Mouse (Mus musculus) ES-E14 (cell line): ENCODE results near the gene Rasgef1b. TPM values are rescaled to one million over a fixed set of nuclear protein-coding genes. Genes with fewer than 3 reads are reported as not detected.

Experiments used
- DNase-seq: peaks from one replicate; pipeline ENCODE4 v3.0.0-alpha.2; 2013; ENCODE audit warnings: low read depth, low spot score
- H3K27ac ChIP-seq: 2 replicates; pipeline ENCODE4 v1.5.1; 2012; ENCODE audit warnings: low read depth, mild to moderate bottlenecking, low read length, moderate library complexity, mixed read lengths; ENCODE audit not compliant: poor library complexity, insufficient read depth, severe bottlenecking
- H3K36me3 ChIP-seq: 2 replicates; pipeline ENCODE4 v1.6.1; 2012; ENCODE audit warnings: mild to moderate bottlenecking, low read length, moderate library complexity, mixed read lengths; ENCODE audit not compliant: control insufficient read depth, poor library complexity, insufficient read depth, severe bottlenecking
- H3K4me1 ChIP-seq, 2 experiments: fragments of 150-350 bp in 1 of 2; sonication (generic) in 1 of 2; 2 replicates each; pipeline ENCODE4 v1.6.1; 2012; ENCODE audit warnings: low read length in 2 of 2, mild to moderate bottlenecking in 1 of 2, mixed read lengths in 1 of 2; ENCODE audit not compliant: control insufficient read depth in 2 of 2, insufficient read depth in 2 of 2, poor library complexity in 1 of 2
- H3K4me3 ChIP-seq, 2 experiments: fragments of 150-350 bp in 1 of 2; sonication (generic) in 1 of 2; 2 replicates each; pipeline ENCODE4 v1.5.1; 2012; ENCODE audit warnings: low read length in 2 of 2, low read depth in 1 of 2, mild to moderate bottlenecking in 1 of 2, mixed read lengths in 1 of 2; ENCODE audit not compliant: insufficient read depth in 1 of 2, poor library complexity in 1 of 2, severe bottlenecking in 1 of 2
- H3K9ac ChIP-seq: 2 replicates; pipeline ENCODE4 v1.6.1; 2012; ENCODE audit warnings: low read depth, mild to moderate bottlenecking, low read length, mixed read lengths; ENCODE audit not compliant: poor library complexity, insufficient read depth, severe bottlenecking
- H3K9me3 ChIP-seq: fragments of 150-350 bp; sonication (generic); 2 replicates; pipeline ENCODE4 v1.6.1; 2012; ENCODE audit warnings: low read depth, mild to moderate bottlenecking, low read length; ENCODE audit not compliant: control insufficient read depth, insufficient read depth
- CHD2 ChIP-seq: IDR thresholded peaks from 2 replicates; pipeline ENCODE4 v1.6.1; 2014; ENCODE audit warnings: mild to moderate bottlenecking, low read depth, low read length, inconsistent platforms
- HCFC1 ChIP-seq: IDR thresholded peaks from 2 replicates; pipeline ENCODE4 v1.6.1; 2012; ENCODE audit warnings: low read length, inconsistent platforms, borderline replicate concordance; ENCODE audit not compliant: insufficient read depth
- MAFK ChIP-seq: IDR thresholded peaks from 2 replicates; pipeline ENCODE4 v1.6.1; 2014; ENCODE audit warnings: mild to moderate bottlenecking, low read depth, low read length, inconsistent platforms; ENCODE audit not compliant: insufficient read depth
- ZC3H11A ChIP-seq: IDR thresholded peaks from 2 replicates; pipeline ENCODE4 v1.6.1; 2012; ENCODE audit warnings: low read depth, mild to moderate bottlenecking, inconsistent platforms, low read length, borderline replicate concordance
- ZNF384 ChIP-seq: IDR thresholded peaks from 2 replicates; pipeline ENCODE4 v1.6.1; 2012; ENCODE audit warnings: low read depth, low read length, inconsistent platforms
- in situ Hi-C, 2 experiments: fragments of 600-800 bp; cut with MboI; formaldehyde crosslinking; loops; one replicate each; pipeline ENCODE4 v1.15.1; 2025; ENCODE audit warnings: low sequenced_read_pairs in 2 of 2, inconsistent platforms in 1 of 2; ENCODE audit not compliant: unreplicated experiment in 2 of 2
- total RNA-seq: library from RNA; depleted of rRNA; stranded (reverse); fragments of 300-350 nt; gene quantifications from 2 replicates; pipeline ENCODE4 v1.2.3, GENCODE M21; 2012

Gene Rasgef1b
- total RNA-seq, 1 experiment, result 2.8 TPM

DNA sequence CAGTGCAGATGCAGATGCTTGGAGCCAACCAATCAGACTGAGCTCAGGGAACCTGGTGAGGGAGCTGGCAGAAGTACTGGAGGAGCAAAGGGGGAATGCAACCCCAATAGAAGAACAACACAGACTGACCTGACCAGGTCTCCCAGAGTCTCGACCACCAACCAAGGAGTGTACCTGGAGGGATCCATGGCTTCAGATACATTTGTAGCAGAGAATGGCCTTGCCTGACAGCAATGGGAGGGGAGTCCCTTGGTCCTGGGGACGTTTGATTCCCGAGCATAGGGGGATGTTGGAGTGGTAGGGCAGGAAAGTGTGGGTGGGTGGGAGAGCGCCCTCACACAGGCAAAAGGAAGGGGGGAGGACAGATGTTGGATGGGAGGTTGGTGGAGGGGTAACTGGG, 141.3 kb downstream of the Rasgef1b start:
- no peak for DNase-seq
- in situ Hi-C loops, result no loop called here
- H3K4me1 ChIP-seq, result no peaks in the 10 kb centered on the region
- TF ChIP-seq ZNF384 (no peak), ZC3H11A (no peak), HCFC1 (no peak), CHD2 (no peak), MAFK (no peak)
- H3K9ac ChIP-seq, result no peak overlapping the region
- H3K36me3 ChIP-seq, result no peaks in the 10 kb centered on the region
- no peak overlapping the region for H3K27ac ChIP-seq
- H3K4me3 ChIP-seq, result no peak overlapping the region
- H3K9me3 ChIP-seq, result no peaks in the 10 kb centered on the region

DNA sequence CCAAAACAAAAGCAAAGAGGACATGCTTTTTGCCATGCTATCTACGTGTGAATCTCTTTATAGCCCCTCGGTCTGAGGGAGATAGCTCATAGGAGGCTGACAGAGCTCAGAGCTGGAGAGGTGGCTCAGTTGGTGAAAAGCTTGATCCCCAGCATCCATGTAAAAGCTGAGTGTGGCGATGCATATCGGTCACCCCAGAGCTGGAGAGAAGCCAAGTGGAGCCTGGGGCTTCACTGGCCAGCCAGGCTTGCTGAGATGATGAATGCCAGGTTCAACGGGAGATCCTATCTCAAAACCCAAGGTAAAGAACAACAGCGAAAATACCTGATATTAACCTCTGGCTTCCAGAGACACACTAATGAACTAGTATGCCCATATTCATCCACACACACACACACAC, 142.6 kb downstream of the Rasgef1b start:
- H3K27ac ChIP-seq, result no peak overlapping the region
- H3K9ac ChIP-seq, result no peak overlapping the region
- no peaks in the 10 kb centered on the region for H3K36me3 ChIP-seq
- no peaks in the 10 kb centered on the region for H3K4me1 ChIP-seq
- DNase-seq, result no peak
- in situ Hi-C loops, result no loop called here
- TF ChIP-seq MAFK (no peak), ZNF384 (no peak), CHD2 (no peak), ZC3H11A (no peak), HCFC1 (no peak)
- H3K9me3 ChIP-seq, result no peaks in the 10 kb centered on the region
- H3K4me3 ChIP-seq, result no peak overlapping the region

DNA sequence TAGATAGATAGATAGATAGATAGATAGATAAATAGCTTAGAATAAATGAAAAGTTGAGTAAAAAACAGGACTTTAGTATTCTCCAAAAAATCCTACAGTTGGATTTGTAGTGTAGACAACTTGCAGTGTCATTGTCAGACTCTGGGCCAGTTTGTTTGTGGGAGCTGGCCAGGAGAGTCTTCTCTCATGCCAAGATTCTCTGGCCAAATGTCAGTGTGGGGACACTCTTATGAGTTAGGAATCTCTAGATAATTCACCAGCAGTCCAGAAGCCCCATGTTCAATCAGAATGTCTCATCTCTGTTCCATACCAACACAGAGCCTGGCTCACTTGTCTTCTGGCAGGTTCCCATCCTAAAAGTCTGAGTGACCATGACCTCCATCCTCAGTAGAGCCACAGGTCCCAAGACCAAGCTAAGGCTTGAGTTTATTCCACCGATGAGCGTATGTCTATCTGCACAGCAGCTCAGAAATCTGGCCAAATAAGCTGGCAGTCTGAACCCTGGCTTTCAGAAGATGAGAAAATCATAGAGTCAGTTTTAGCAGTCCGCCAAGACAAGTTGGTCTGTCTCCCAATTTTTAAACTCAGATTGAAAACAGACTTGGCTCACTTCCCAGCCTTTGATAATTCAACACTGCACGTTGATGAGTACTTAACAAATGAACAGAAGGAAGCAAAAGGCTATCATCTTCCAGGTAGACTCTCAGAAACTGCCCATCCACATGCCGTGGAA, 143.5 kb downstream of the Rasgef1b start:
- Histone ChIP-seq H3K27ac (no peak overlapping the region), H3K4me3 (no peak overlapping the region), H3K9me3 (no peaks in the 10 kb centered on the region), H3K4me1 (no peaks in the 10 kb centered on the region), H3K36me3 (no peaks in the 10 kb centered on the region), H3K9ac (no peak overlapping the region)
- in situ Hi-C loops, result no loop called here
- no peak for DNase-seq
- TF ChIP-seq CHD2 (no peak), HCFC1 (no peak), MAFK (no peak), ZC3H11A (no peak), ZNF384 (no peak)

DNA sequence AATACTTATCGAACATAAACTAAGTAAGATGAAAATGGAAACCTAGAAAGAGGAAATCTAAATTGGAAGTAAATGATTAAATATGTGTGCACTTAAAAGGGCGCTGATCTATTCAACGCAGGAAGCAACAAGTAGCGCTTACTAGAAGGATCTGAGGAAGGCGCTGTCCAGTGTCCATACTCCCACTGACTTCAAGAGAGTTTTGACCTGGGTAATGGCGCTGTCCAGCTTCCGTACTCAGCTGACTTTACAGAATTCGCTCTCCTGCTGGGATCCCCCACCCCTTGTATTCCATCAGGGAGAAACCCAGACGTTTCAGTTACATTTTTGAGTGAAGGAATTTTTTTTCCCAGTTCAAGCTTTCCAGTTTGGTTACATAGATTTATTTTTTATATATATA, 144.6 kb downstream of the Rasgef1b start:
- no peak for DNase-seq
- Histone ChIP-seq H3K4me3 (no peak overlapping the region), H3K27ac (no peak overlapping the region), H3K4me1 (no peaks in the 10 kb centered on the region), H3K36me3 (no peaks in the 10 kb centered on the region), H3K9me3 (no peaks in the 10 kb centered on the region), H3K9ac (no peak overlapping the region)
- in situ Hi-C loops, result no loop called here
- TF ChIP-seq ZNF384, result no peak
- no peak for TF ChIP-seq ZC3H11A
- no peak for TF ChIP-seq HCFC1
- TF ChIP-seq MAFK, result no peak

DNA sequence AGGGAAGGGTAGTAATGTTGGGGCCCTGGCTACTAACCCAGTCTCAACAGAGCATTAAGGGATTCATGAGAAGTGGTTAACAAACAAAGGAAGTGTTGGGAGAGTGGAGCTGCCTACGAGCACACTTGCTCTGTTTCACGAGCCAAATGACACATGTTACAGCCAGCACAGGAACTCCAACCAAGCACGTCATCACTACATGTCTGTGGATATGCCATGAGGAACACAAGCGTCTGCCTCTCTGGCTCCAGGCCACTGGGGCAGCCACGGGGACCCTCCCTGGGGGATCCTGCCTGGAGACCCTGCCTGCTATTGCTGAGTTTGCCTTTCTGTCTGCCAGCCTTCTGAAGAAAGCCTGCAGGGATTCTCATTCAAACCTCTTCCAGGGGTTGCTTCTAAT, 146.8 kb downstream of the Rasgef1b start:
- Histone ChIP-seq H3K9me3 (no peaks in the 10 kb centered on the region), H3K36me3 (no peaks in the 10 kb centered on the region), H3K4me1 (no peaks in the 10 kb centered on the region), H3K9ac (no peak overlapping the region), H3K4me3 (no peak overlapping the region), H3K27ac (no peak overlapping the region)
- TF ChIP-seq MAFK (no peak), CHD2 (no peak), ZNF384 (no peak), HCFC1 (no peak), ZC3H11A (no peak)
- in situ Hi-C loops, result no loop called here
- no peak for DNase-seq
